Mouse (Mus musculus) activated CD4-positive, CD25-positive, alpha-beta regulatory T cell (primary cell): ENCODE measurements around the gene Gm9747. TPM values are rescaled to one million over a fixed set of nuclear protein-coding genes. Genes with fewer than 3 reads are reported as not detected.

Experiments
- polyA plus RNA-seq, 2 experiments: library from polyadenylated mRNA; unstranded; fragments of 100-300 nt; shearing (Covaris generic); gene quantifications; one replicate each; pipeline ENCODE4 v1.2.1; 2017

The Gm9747 gene
- not detected for polyA plus RNA-seq

GRCm38 (mm10) chr1:82232812-82233211, at the start of gene Gm9747:
Gene Gm9747 (plus strand): TSS chr1:82233112.

Other genes starting within 250 kb of the Gm9747 start
- under 1 TPM in 1 of 2 experiments, not detected in 1; 0.01 TPM for gene Irs1, start 58.3 kb downstream of the Gm9747 start, polyA plus RNA-seq
- 10 to 100 TPM; 14.7 to 27.3 TPM for gene Rhbdd1, start 83.3 kb downstream of the Gm9747 start, polyA plus RNA-seq